Mouse (Mus musculus): ENCODE results near the gene Sdr42e1. TPM values are rescaled to one million over a fixed set of nuclear protein-coding genes. Genes with fewer than 3 reads are reported as not detected.
A peak's percentile ranks its signal among the peaks of the same experiment; 100 is the strongest.

The Sdr42e1 gene
- polyA plus RNA-seq, 1 experiment = 2.1 TPM

- Histone ChIP-seq H3K27ac (ENCODE audit: control insufficient read depth, insufficient read depth, low read depth, low read length, poor library complexity) (no peak overlapping the region), H3K4me3 (replicated peaks; ENCODE audit: control insufficient read depth, low read depth, low read length) (no peak overlapping the region), H3K4me1 (ENCODE audit: control insufficient read depth, insufficient read depth, low read length) (no peaks in the 10 kb centered on the region)
- no peak for TF ChIP-seq POLR2A (IDR thresholded peaks at IDR 0.05; ENCODE audit: borderline replicate concordance, control insufficient read depth, low read depth, low read length)
- no peak for TF ChIP-seq CTCF (IDR thresholded peaks at IDR 0.05; ENCODE audit: control insufficient read depth, insufficient read depth, low read length)
- WGBS = 89% methylated on average over 9 of the region's 9 CpGs
Observed at GRCm38 (mm10) chr8:117627096-117627495, 46.4 kb downstream of the Sdr42e1 start.

GRCm38 (mm10) chr8:117626040-117626838, 47.2 kb downstream of the Sdr42e1 start:
- TF ChIP-seq POLR2A (IDR thresholded peaks at IDR 0.05; ENCODE audit: borderline replicate concordance, control insufficient read depth, low read depth, low read length) (no peak), CTCF (IDR thresholded peaks at IDR 0.05; ENCODE audit: control insufficient read depth, insufficient read depth, low read length) (peak; percentile 73)
- H3K4me3 ChIP-seq (replicated peaks; ENCODE audit: control insufficient read depth, low read depth, low read length) = no peak overlapping the region
- H3K27ac ChIP-seq (ENCODE audit: control insufficient read depth, insufficient read depth, low read depth, low read length, poor library complexity) = no peak overlapping the region
- no peaks in the 10 kb centered on the region for H3K4me1 ChIP-seq (ENCODE audit: control insufficient read depth, insufficient read depth, low read length)
- 73% methylated on average over 14 of the region's 14 CpGs for WGBS

GRCm38 (mm10) chr8:117612861-117613260, 60.6 kb downstream of the Sdr42e1 start:
- Histone ChIP-seq H3K27ac (ENCODE audit: control insufficient read depth, insufficient read depth, low read depth, low read length, poor library complexity) (no peak overlapping the region), H3K4me3 (replicated peaks; ENCODE audit: control insufficient read depth, low read depth, low read length) (no peak overlapping the region), H3K4me1 (ENCODE audit: control insufficient read depth, insufficient read depth, low read length) (no peaks in the 10 kb centered on the region)
- TF ChIP-seq CTCF (IDR thresholded peaks at IDR 0.05; ENCODE audit: control insufficient read depth, insufficient read depth, low read length) = no peak
- no peak for TF ChIP-seq POLR2A (IDR thresholded peaks at IDR 0.05; ENCODE audit: borderline replicate concordance, control insufficient read depth, low read depth, low read length)
- 88% methylated on average over 12 of the region's 12 CpGs for WGBS

Other genes with a start within 250 kb of the Sdr42e1 start
- gene Plcg2, start 175.4 kb downstream of the Sdr42e1 start, polyA plus RNA-seq (2011; ENCODE audit: insufficient read depth, insufficient read length, low replicate concordance, missing spikeins) = 14.7 and 36.8 TPM in 2 replicates
- gene Hsd17b2, start 28.2 kb upstream of the Sdr42e1 start, polyA plus RNA-seq (2011; ENCODE audit: insufficient read depth, insufficient read length, low replicate concordance, missing spikeins) = 1.1 TPM in 1 of 2 replicates, not detected in the other
- 28.8 and 32.0 TPM in 2 replicates for gene Mphosph6, start 128.3 kb upstream of the Sdr42e1 start, polyA plus RNA-seq (2011; ENCODE audit: insufficient read depth, insufficient read length, low replicate concordance, missing spikeins)